Mouse (Mus musculus): ENCODE measurements around the gene Slpi.

- TF ChIP-seq GATA1 (IDR thresholded peaks at IDR 0.05; ENCODE audit: low read length) = no peak
- no peak for TF ChIP-seq TAL1 (IDR thresholded peaks at IDR 0.05; ENCODE audit: low read length)
Observed at GRCm38 (mm10) chr2:164425401-164425800, 36.5 kb upstream of the Slpi start.

Measured in erythroblast, embryonic 14.5 days (primary cell).